Mouse (Mus musculus) kidney, embryonic 16.5 days (tissue): ENCODE data around the gene Spaca9. TPM values are rescaled to one million over a fixed set of nuclear protein-coding genes. Genes with fewer than 3 reads are reported as not detected.

Experiments used
- ATAC-seq: fragments of 200-750 bp; cut with Nextera tagmentation; 2 replicates; pipeline ENCODE4 v1.8.0; 2017; ENCODE audit warnings: moderate TSS enrichment; ENCODE audit not compliant: low FRiP score, low TSS enrichment
- H3K27ac ChIP-seq: fragments of 300-500 bp; sonication (generic); 2 replicates; pipeline ENCODE4 v1.5.1; 2014; ENCODE audit warnings: low read length
- H3K27me3 ChIP-seq: fragments of 300-500 bp; sonication (generic); 2 replicates; pipeline ENCODE4 v1.6.1; 2014; ENCODE audit warnings: low read length, control low read depth, mixed read lengths; ENCODE audit not compliant: insufficient read depth
- H3K36me3 ChIP-seq: fragments of 300-500 bp; sonication (generic); 2 replicates; pipeline ENCODE4 v1.6.1; 2014; ENCODE audit warnings: low read length, control low read depth, mixed read lengths; ENCODE audit not compliant: insufficient read depth
- H3K4me1 ChIP-seq: fragments of 300-500 bp; sonication (generic); 2 replicates; pipeline ENCODE4 v1.6.1; 2014; ENCODE audit warnings: low read length, control low read depth, mixed read lengths; ENCODE audit not compliant: insufficient read depth
- H3K4me2 ChIP-seq: fragments of 300-500 bp; sonication (generic); replicated peaks from 2 replicates; pipeline ENCODE4 v1.6.1; 2014; ENCODE audit warnings: low read depth, low read length
- H3K4me3 ChIP-seq: fragments of 300-500 bp; sonication (generic); 2 replicates; pipeline ENCODE4 v1.5.1; 2014; ENCODE audit warnings: mild to moderate bottlenecking, low read length
- H3K9ac ChIP-seq: fragments of 300-500 bp; sonication (generic); replicated peaks from 2 replicates; pipeline ENCODE4 v1.6.1; 2014; ENCODE audit warnings: low read length
- H3K9me3 ChIP-seq: fragments of 300-500 bp; sonication (generic); 2 replicates; pipeline ENCODE4 v1.6.1; 2016; ENCODE audit warnings: low read length, control low read depth
- WGBS: fragments of 180-500 bp; shearing (Covaris S2); extraction: QIAGEN DNeasy Blood & Tissue Kit; methylation state at CpG from one replicate; pipeline ENCODE4 v1.1.7; 2014; 5-methylcytosine and 5-hydroxymethylcytosine counted together
- polyA plus RNA-seq: library from polyadenylated mRNA; unstranded; fragments of >200 nt; fragmentation: Nextera tagmentation; extraction: Ambion mirVana; gene quantifications from 2 replicates; pipeline ENCODE4 v1.2.1, GENCODE M21; 2015

Gene Spaca9
- polyA plus RNA-seq, 1 experiment from 2014 or later = 2.7 TPM

GRCm38 (mm10) chr2:28722419-28722818, 22.9 kb upstream of the Spaca9 start:
- Histone ChIP-seq H3K4me1 (0 out of 2 replicates have a peak, but pooled peaks cover under 1% of the 10 kb centered on the region), H3K27me3 (no peaks in the 10 kb centered on the region), H3K4me3 (no peak overlapping the region), H3K9me3 (no peaks in the 10 kb centered on the region), H3K27ac (no peak overlapping the region), H3K36me3 (no peaks in the 10 kb centered on the region), H3K9ac (no peak overlapping the region), H3K4me2 (no peak overlapping the region)
- 91% methylated on average over 8 of the region's 8 CpGs for WGBS
- ATAC-seq = no peak

- 84% methylated on average over 8 of the region's 8 CpGs for WGBS
- Histone ChIP-seq H3K36me3 (no peaks in the 10 kb centered on the region), H3K27ac (no peak overlapping the region), H3K9me3 (no peaks in the 10 kb centered on the region), H3K4me2 (no peak overlapping the region), H3K27me3 (no peaks in the 10 kb centered on the region), H3K4me3 (no peak overlapping the region), H3K4me1 (no peaks in the 10 kb centered on the region), H3K9ac (0 out of 2 replicates have a peak overlapping the region, but pooled peaks have one; percentile 14)
- no peak for ATAC-seq
Measured at GRCm38 (mm10) chr2:28713036-28713435, 13.5 kb upstream of the Spaca9 start.

- H3K27ac ChIP-seq = no peak overlapping the region
- no peak overlapping the region for H3K9ac ChIP-seq
- no peak overlapping the region for H3K4me2 ChIP-seq
- H3K9me3 ChIP-seq = no peaks in the 10 kb centered on the region
- 32% methylated on average over 6 of the region's 6 CpGs for WGBS
- no peak overlapping the region for H3K4me3 ChIP-seq
- no peaks in the 10 kb centered on the region for H3K4me1 ChIP-seq
- H3K36me3 ChIP-seq = no peaks in the 10 kb centered on the region
- H3K27me3 ChIP-seq = no peaks in the 10 kb centered on the region
- no peak for ATAC-seq
Measured at GRCm38 (mm10) chr2:28706787-28707186, 7.3 kb upstream of the Spaca9 start.

- ATAC-seq = no peak
Measured at GRCm38 (mm10) chr2:28706106-28706636, 6.6 kb upstream of the Spaca9 start.

GRCm38 (mm10) chr2:28701646-28702262, 2.2 kb upstream of the Spaca9 start:
- Histone ChIP-seq H3K9ac (no peak overlapping the region), H3K4me3 (no peak overlapping the region), H3K27me3 (no peaks in the 10 kb centered on the region), H3K4me2 (no peak overlapping the region), H3K9me3 (no peaks in the 10 kb centered on the region), H3K36me3 (no peaks in the 10 kb centered on the region), H3K4me1 (peaks cover 19% of the 10 kb centered on the region), H3K27ac (no peak overlapping the region)
- 70% methylated on average over 8 of the region's 8 CpGs for WGBS
- no peak for ATAC-seq

More at GRCm38 (mm10) chr2:28706106-28706636, 6.6 kb upstream of the Spaca9 start:
- no peaks in the 10 kb centered on the region for H3K9me3 ChIP-seq
- H3K9ac ChIP-seq = no peak overlapping the region
- H3K4me2 ChIP-seq = no peak overlapping the region
- no peak overlapping the region for H3K27ac ChIP-seq
- no peaks in the 10 kb centered on the region for H3K27me3 ChIP-seq
- no peaks in the 10 kb centered on the region for H3K36me3 ChIP-seq
- H3K4me3 ChIP-seq = no peak overlapping the region
- 38% methylated on average over 8 of the region's 8 CpGs for WGBS
- H3K4me1 ChIP-seq = no peaks in the 10 kb centered on the region

- no peak overlapping the region for H3K4me2 ChIP-seq
- H3K9me3 ChIP-seq = no peaks in the 10 kb centered on the region
- H3K27ac ChIP-seq = no peak overlapping the region
- H3K9ac ChIP-seq = no peak overlapping the region
- WGBS = 65% methylated on average over 5 of the region's 5 CpGs
- ATAC-seq = no peak
- H3K4me3 ChIP-seq = no peak overlapping the region
- H3K27me3 ChIP-seq = no peaks in the 10 kb centered on the region
- H3K4me1 ChIP-seq = peaks cover 19% of the 10 kb centered on the region
- no peaks in the 10 kb centered on the region for H3K36me3 ChIP-seq
Measured at GRCm38 (mm10) chr2:28698566-28698965, 961 bp downstream of the Spaca9 start.

GRCm38 (mm10) chr2:28692692-28693091, 6.8 kb downstream of the Spaca9 start:
- H3K27me3 ChIP-seq = no peaks in the 10 kb centered on the region
- H3K4me2 ChIP-seq = no peak overlapping the region
- H3K36me3 ChIP-seq = peaks cover 5% of the 10 kb centered on the region; the same call in 1 of the 2 replicates
- no peaks in the 10 kb centered on the region for H3K9me3 ChIP-seq
- no peaks in the 10 kb centered on the region for H3K4me1 ChIP-seq
- no peak overlapping the region for H3K27ac ChIP-seq
- H3K9ac ChIP-seq = no peak overlapping the region
- ATAC-seq = no peak
- no peak overlapping the region for H3K4me3 ChIP-seq
- WGBS = 79% methylated on average over 9 of the region's 9 CpGs

- Histone ChIP-seq H3K9ac (no peak overlapping the region), H3K27ac (no peak overlapping the region), H3K4me3 (no peak overlapping the region), H3K9me3 (no peaks in the 10 kb centered on the region), H3K4me2 (no peak overlapping the region), H3K27me3 (no peaks in the 10 kb centered on the region), H3K4me1 (no peaks in the 10 kb centered on the region), H3K36me3 (peaks cover 33% of the 10 kb centered on the region)
- 37% methylated on average over 3 of the region's 3 CpGs for WGBS
- no peak; the same call in 1 of the 2 replicates for ATAC-seq
Measured at GRCm38 (mm10) chr2:28688431-28688830, 11.1 kb downstream of the Spaca9 start.

GRCm38 (mm10) chr2:28685895-28686294, 13.6 kb downstream of the Spaca9 start:
- H3K4me2 ChIP-seq = no peak overlapping the region
- no peaks in the 10 kb centered on the region for H3K9me3 ChIP-seq
- no peak overlapping the region for H3K4me3 ChIP-seq
- WGBS = 82% methylated on average over 7 of the region's 7 CpGs
- ATAC-seq = no peak
- H3K9ac ChIP-seq = no peak overlapping the region
- H3K27ac ChIP-seq = no peak overlapping the region
- H3K36me3 ChIP-seq = peaks cover 54% of the 10 kb centered on the region
- H3K4me1 ChIP-seq = no peaks in the 10 kb centered on the region
- H3K27me3 ChIP-seq = no peaks in the 10 kb centered on the region

GRCm38 (mm10) chr2:28681718-28682117, 17.8 kb downstream of the Spaca9 start:
- no peak overlapping the region for H3K4me3 ChIP-seq
- H3K4me1 ChIP-seq = no peaks in the 10 kb centered on the region
- 84% methylated on average over 4 of the region's 4 CpGs for whole genome bisulfite sequencing
- peaks cover 67% of the 10 kb centered on the region for H3K36me3 ChIP-seq
- H3K9ac ChIP-seq = no peak overlapping the region
- H3K9me3 ChIP-seq = no peaks in the 10 kb centered on the region
- H3K4me2 ChIP-seq = no peak overlapping the region
- H3K27me3 ChIP-seq = no peaks in the 10 kb centered on the region
- no peak for ATAC-seq
- H3K27ac ChIP-seq = no peak overlapping the region
